Mouse (Mus musculus) B cell, adult 2 months (primary cell): Measurements from ENCODE around the gene Gm21764.
"Not testable (repeated sequence)": the region's sequence is repeated elsewhere in the genome, so short reads cannot be mapped to it uniquely, and the experiment has no call there.

Experiments
- DNase-seq, 2 experiments: peaks; one replicate each; pipeline ENCODE4 v3.0.0; 2022

The Gm21764 gene

GRCm38 (mm10) chrY:18061712-18062111 lies at the start of gene Gm21764:
Gene Gm21764, minus strand, starts transcription at chrY:18061812.
- not testable (repeated sequence) for DNase-seq

DNA sequence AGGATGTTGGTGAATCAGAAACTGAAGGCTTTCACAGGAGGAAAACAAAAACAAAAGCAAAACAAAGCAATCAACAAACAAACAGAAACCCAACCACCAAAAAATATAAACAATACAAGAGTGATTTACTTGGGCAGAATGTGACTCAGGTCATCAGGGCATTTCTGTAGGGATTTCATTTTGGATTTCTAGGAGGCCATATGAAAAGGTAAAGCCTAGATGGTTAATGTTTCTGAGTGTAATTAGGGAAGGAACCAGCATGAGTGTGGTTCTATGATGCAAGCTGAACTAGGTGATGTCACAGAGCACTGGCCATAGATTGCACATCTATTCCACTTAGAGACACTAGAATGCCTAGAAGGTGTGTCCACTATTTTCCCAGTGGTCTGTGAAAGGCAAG lies 27.2 kb upstream of the Gm21764 start, which contains the start of gene Ssty1:
Gene Ssty1, plus strand, starts transcription at position 301 of the 400 bp plus-strand sequence.
- not testable (repeated sequence) for DNase-seq
